Mouse (Mus musculus) liver, embryonic 13.5 days (tissue): ENCODE measurements around the gene Nmnat2. TPM values are rescaled to one million over a fixed set of nuclear protein-coding genes. Genes with fewer than 3 reads are reported as not detected.

Experiments
- ATAC-seq: fragments of 200-750 bp; cut with Nextera tagmentation; 2 replicates; pipeline ENCODE4 v1.8.0; 2017; ENCODE audit warnings: low read depth, mild to moderate bottlenecking, moderate number of reproducible peaks, moderate library complexity
- DNase-seq: peaks from one replicate; pipeline ENCODE4 v3.0.0; 2022
- H3K27ac ChIP-seq: fragments of 300-500 bp; sonication (generic); 2 replicates; pipeline ENCODE4 v1.5.1; 2015; ENCODE audit warnings: moderate library complexity, mild to moderate bottlenecking, inconsistent platforms
- H3K27me3 ChIP-seq: fragments of 300-500 bp; sonication (generic); 2 replicates; pipeline ENCODE4 v1.6.1; 2015; ENCODE audit warnings: mild to moderate bottlenecking, inconsistent platforms
- H3K36me3 ChIP-seq: fragments of 300-500 bp; sonication (generic); 2 replicates; pipeline ENCODE4 v1.6.1; 2015; ENCODE audit warnings: mild to moderate bottlenecking, inconsistent platforms
- H3K4me1 ChIP-seq: fragments of 300-500 bp; sonication (generic); replicated peaks from 2 replicates; pipeline ENCODE4 v1.6.1; 2015; ENCODE audit warnings: inconsistent platforms
- H3K4me2 ChIP-seq: fragments of 300-500 bp; sonication (generic); 2 replicates; pipeline ENCODE4 v1.6.1; 2015; ENCODE audit warnings: inconsistent platforms, mild to moderate bottlenecking, moderate library complexity
- H3K4me3 ChIP-seq: fragments of 300-500 bp; sonication (generic); replicated peaks from 2 replicates; pipeline ENCODE4 v1.5.1; 2015; ENCODE audit warnings: mild to moderate bottlenecking, inconsistent platforms
- H3K9ac ChIP-seq: fragments of 300-500 bp; sonication (generic); 2 replicates; pipeline ENCODE4 v1.6.1; 2015; ENCODE audit warnings: mild to moderate bottlenecking, inconsistent platforms
- H3K9me3 ChIP-seq: fragments of 300-500 bp; sonication (generic); replicated peaks from 2 replicates; pipeline ENCODE4 v1.6.1; 2016; ENCODE audit warnings: inconsistent platforms
- WGBS: fragments of 180-500 bp; shearing (Covaris S2); methylation state at CpG from one replicate; pipeline ENCODE4 v1.1.7; 2015; ENCODE audit not compliant: insufficient replicate concordance; 5-methylcytosine and 5-hydroxymethylcytosine counted together
- polyA plus RNA-seq: library from polyadenylated mRNA; unstranded; fragments of >200 nt; fragmentation: Nextera tagmentation; extraction: Ambion mirVana; gene quantifications from 2 replicates; pipeline ENCODE4 v1.2.1, GENCODE M21; 2015

The Nmnat2 gene
- polyA plus RNA-seq, 1 experiment from 2014 or later: 0.09 TPM

DNA sequence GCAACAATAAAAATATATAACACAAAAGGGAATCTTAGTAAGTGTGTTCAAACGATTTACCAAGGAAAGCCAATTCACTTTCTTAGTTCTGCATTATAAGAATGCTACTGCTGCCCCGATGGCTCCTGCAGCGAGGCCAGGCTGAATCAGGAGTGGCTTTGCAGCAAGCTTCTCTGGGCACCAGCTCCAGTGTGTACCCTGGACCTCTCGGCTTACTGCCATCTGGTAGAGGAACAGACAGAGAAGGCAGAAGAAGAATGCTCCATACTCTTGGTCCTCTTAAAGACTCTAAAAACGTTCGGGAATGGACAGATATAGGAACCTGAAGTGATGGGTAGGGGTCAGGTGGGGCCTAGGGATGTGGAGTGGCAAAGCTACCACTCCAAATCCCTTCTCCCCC is 53.0 kb downstream of the Nmnat2 start:
- DNase-seq (no peak), ATAC-seq (no peak)
- H3K4me3 ChIP-seq: no peak overlapping the region
- H3K36me3 ChIP-seq: no peaks in the 10 kb centered on the region
- no peaks in the 10 kb centered on the region for H3K27me3 ChIP-seq
- no peaks in the 10 kb centered on the region for H3K9me3 ChIP-seq
- H3K4me2 ChIP-seq: no peak overlapping the region
- H3K27ac ChIP-seq: no peak overlapping the region
- no peaks in the 10 kb centered on the region for H3K4me1 ChIP-seq
- no peak overlapping the region for H3K9ac ChIP-seq
- WGBS: 71% methylated on average over 6 of the region's 6 CpGs

DNA sequence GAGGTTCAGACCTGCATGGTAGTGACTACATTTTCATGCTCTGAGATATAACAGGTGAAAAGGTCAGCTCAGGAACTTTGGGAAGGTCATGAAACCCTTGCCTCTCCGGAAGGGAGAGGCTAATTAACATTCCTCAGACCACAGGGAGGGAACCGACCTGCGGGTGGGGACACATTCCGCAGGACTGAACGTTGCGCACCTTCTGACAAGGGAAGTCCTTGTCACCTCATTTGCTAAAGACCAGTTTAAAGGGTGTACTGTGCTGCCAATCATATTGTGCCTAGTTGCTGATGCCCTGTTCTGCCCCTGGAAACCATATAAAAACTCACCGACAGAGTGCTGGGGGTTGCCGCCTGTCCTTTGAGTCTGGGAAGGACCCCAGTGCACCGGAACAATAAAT is 54.5 kb downstream of the Nmnat2 start:
- H3K9me3 ChIP-seq: no peaks in the 10 kb centered on the region
- no peak overlapping the region for H3K4me2 ChIP-seq
- ATAC-seq: no peak
- DNase-seq: no peak
- 66% methylated on average over 9 of the region's 9 CpGs for WGBS
- no peak overlapping the region for H3K27ac ChIP-seq
- H3K4me1 ChIP-seq: no peaks in the 10 kb centered on the region
- H3K27me3 ChIP-seq: no peaks in the 10 kb centered on the region
- no peaks in the 10 kb centered on the region for H3K36me3 ChIP-seq
- no peak overlapping the region for H3K4me3 ChIP-seq
- no peak overlapping the region for H3K9ac ChIP-seq

DNA sequence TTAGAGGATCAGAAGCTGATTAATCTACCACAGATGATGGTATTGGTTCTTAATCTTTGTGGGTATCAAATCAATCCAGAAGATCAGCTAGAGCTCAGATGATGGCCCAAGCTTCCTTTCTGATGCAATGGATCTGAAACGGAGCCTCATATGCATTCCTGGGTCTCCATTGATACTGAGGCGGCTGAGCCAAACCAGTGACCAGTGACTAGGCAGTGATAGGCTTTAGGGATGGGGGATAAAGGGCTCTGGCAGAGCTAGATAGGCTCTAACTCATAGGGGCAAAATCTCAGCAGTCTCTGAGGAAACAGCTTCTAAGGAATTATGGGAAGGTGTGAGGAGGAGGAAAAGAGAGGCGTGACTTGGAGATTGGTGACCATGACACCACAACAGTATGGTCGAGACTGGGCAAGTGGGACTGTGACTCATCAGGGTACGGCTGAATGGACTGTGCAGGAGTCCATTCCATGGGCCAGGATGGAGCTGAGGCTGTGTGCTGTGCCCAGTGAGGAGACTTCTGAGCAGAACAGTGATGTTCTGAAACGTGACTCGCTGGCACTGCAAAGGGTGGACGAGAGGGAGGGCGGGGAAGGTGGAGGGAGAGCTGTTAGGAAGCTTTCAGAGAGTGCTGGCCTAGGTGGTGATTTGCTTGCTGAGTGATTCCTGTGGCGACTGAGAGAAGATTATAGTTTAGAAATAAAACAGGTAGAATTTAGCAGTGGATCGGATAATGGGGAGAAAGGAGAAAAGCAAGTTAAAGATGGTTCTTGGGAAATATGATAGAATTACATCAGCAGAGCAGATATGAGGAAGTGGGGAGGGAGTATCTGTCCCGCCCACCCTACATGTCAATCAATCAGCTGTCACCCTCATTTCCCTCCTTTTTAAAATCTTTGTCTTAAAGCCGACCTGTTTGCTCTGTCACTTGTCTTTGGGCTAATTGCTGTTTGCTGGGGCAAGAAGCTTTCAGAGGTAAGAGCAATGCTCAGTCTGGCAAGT is 55.9 kb downstream of the Nmnat2 start:
- Histone ChIP-seq H3K27ac (no peak overlapping the region), H3K9me3 (no peaks in the 10 kb centered on the region), H3K27me3 (no peaks in the 10 kb centered on the region), H3K4me1 (no peaks in the 10 kb centered on the region), H3K4me3 (no peak overlapping the region), H3K36me3 (no peaks in the 10 kb centered on the region), H3K4me2 (no peak overlapping the region), H3K9ac (no peak overlapping the region)
- DNase-seq: no peak
- 48% methylated on average over 13 of the region's 13 CpGs for WGBS
- ATAC-seq: no peak

DNA sequence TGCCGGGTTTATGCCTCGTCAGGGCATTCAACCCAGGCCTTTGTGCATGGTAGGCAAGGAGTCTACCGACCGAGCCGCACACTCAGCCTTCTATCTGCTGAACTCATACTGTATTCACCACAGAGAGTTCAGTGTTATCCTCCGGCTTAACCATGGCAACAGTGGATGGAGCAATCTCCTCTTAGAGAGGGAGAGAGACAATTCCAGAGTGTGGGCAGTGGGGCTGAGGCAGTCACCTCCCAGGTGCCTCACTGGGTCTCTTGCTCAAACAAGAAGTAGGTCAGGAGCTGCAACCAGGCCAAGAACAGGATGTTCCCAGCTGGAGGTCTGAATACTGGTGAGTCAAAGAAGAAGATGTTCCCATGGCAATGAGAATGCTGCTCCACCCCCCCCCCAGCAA is 56.8 kb downstream of the Nmnat2 start:
- H3K4me2 ChIP-seq: no peak overlapping the region
- no peaks in the 10 kb centered on the region for H3K4me1 ChIP-seq
- H3K9ac ChIP-seq: no peak overlapping the region
- no peak for ATAC-seq
- H3K9me3 ChIP-seq: no peaks in the 10 kb centered on the region
- no peak for DNase-seq
- no peak overlapping the region for H3K27ac ChIP-seq
- no peaks in the 10 kb centered on the region for H3K27me3 ChIP-seq
- H3K36me3 ChIP-seq: no peaks in the 10 kb centered on the region
- 80% methylated on average over 6 of the region's 6 CpGs for WGBS
- no peak overlapping the region for H3K4me3 ChIP-seq

DNA sequence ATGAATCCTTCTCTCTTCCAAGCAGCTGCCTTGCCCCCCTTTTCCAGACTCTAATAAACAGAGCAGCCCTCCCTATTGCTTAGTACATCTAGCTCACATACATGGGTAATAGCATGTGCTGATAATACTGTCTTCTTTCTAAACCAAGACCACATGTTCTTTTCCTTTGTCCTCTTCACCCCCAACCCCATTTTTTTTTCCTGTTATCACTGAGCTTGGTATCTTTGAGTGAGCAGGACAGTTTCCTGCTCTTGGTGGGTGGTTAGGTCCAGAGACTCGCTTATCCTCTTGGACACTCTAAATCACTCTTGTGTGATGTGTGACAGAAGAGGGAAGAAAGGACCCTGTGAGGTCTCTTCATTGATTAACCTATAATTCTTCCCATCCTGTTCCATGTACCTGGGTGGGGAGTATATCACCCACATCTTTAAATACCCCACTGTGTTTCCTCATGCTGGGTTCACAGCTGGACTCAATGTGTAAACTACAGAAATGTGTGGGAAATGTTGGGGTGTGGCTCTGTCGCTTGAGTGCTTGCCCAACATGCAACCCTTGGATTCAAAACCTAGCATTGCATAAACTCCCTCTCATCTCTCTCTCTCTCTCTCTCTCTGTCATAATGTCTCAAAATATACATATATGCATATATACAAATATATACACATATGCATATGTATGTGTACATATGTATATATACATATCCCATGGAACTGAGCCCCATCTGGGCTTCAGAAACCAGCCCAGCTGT is 58.9 kb downstream of the Nmnat2 start:
- peaks cover 6% of the 10 kb centered on the region; the same call in 1 of the 2 replicates for H3K4me1 ChIP-seq
- 29% methylated on average over 2 of the region's 2 CpGs for WGBS
- H3K36me3 ChIP-seq: no peaks in the 10 kb centered on the region
- no peak overlapping the region for H3K4me2 ChIP-seq
- no peak for ATAC-seq
- H3K27ac ChIP-seq: no peak overlapping the region
- H3K9me3 ChIP-seq: no peaks in the 10 kb centered on the region
- no peak overlapping the region for H3K9ac ChIP-seq
- no peak overlapping the region for H3K4me3 ChIP-seq
- H3K27me3 ChIP-seq: no peaks in the 10 kb centered on the region
- DNase-seq: no peak

DNA sequence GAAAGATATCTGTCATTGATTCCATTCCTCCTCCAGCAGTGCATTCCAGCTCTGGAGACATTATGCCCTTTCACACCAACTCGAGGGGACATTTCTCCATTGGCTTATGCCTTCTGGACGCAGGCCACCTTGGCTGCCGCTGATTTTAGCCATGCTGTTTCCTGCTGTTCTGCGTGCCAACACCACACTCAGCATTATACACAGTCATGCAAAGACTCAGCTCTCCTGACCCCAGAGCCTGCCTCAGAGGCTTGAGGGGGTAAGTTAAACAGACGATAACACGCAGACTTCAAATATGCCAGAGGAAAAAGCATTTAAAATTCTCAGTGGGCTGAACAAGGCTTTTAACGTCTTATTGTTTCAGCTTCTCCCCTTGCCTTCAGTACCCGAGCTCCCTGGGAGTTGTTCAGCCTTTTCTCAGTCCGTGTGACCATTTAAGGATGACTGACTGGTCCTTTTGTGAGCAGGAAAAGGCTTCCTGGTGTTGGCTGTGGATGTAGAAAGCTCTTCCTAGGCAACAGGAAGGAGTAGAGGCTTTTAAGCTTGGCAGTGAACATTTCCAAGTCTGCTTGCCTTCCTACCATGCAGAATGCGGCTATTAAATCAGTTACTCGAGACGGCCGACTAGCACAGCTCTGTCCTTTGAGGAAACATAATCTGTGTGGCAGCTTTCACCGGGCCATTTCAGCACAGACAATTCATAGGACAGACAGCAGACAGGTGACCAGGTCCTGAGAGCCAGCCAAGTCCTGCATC is 59.8 kb downstream of the Nmnat2 start:
- H3K9ac ChIP-seq: no peak overlapping the region
- H3K9me3 ChIP-seq: no peaks in the 10 kb centered on the region
- H3K4me1 ChIP-seq: peaks cover 6% of the 10 kb centered on the region; the same call in 1 of the 2 replicates
- 57% methylated on average over 14 of the region's 14 CpGs for WGBS
- no peak for DNase-seq
- H3K27ac ChIP-seq: no peak overlapping the region
- H3K27me3 ChIP-seq: no peaks in the 10 kb centered on the region
- no peak overlapping the region for H3K4me3 ChIP-seq
- ATAC-seq: no peak
- H3K4me2 ChIP-seq: no peak overlapping the region
- H3K36me3 ChIP-seq: no peaks in the 10 kb centered on the region

DNA sequence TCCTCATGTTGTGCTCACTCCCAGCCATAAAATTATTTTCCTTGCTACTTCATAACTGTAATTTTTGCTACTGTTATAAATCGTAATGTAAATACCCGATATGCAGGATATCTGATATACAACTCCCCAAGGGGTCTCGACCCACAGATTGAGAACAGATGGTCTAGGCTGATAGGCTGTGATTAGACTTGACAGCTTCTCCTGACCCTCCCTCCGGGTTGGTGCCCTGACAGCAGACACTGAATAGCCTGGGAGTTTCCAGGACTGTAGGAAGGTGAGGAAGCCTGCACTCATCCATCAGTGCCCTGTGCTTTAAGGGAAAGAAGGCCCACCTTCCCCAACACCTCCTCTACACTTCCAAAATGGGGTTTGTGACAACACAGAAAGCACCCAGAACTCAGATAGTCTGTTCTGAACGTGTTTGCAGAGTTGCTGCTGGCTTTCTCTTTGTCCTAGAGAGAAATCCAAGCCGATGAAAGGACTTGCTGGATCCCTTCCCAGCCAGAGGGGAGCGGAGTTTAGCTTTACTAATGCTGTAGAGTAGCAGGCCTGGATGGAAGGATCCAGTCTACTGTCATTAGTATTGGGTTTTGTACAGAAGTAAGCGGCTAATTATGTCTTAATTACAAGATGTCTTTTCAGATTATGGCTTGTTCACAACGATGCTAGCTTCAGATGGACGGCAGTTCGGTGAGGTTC is 61.8 kb downstream of the Nmnat2 start:
- no peak overlapping the region for H3K9ac ChIP-seq
- 55% methylated on average over 11 of the region's 11 CpGs for WGBS
- no peak overlapping the region for H3K27ac ChIP-seq

DNA sequence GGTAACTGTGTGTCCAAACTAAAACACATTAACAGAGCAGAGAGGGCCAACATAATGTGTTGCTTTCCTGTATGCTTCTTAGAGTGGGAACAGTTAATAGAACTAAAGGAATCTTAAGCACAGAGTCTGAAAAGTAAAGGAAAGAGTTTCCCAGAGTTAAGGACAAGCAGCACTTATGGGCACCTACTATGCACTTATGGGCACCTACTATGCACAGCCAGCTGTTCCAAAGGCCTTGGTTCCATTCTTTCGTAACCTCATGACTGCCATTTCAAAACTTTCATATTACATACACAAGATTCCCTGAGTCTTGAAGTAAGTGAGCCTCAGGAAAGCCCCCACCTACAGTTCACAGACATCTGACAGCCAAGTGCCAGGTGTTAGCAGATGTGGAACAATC is 64.3 kb downstream of the Nmnat2 start:
- Histone ChIP-seq H3K27ac (no peak overlapping the region), H3K4me1 (peaks cover 15% of the 10 kb centered on the region), H3K9ac (no peak overlapping the region), H3K4me3 (no peak overlapping the region), H3K36me3 (no peaks in the 10 kb centered on the region), H3K27me3 (no peaks in the 10 kb centered on the region), H3K9me3 (no peaks in the 10 kb centered on the region), H3K4me2 (no peak overlapping the region)
- DNase-seq: no peak
- ATAC-seq: no peak
- 81% methylated on average over 1 of the region's 1 CpGs for WGBS

More for the DNA sequence above, 61.8 kb downstream of the Nmnat2 start:
- Histone ChIP-seq H3K4me3 (no peak overlapping the region), H3K27me3 (no peaks in the 10 kb centered on the region), H3K36me3 (no peaks in the 10 kb centered on the region), H3K9me3 (no peaks in the 10 kb centered on the region), H3K4me2 (no peak overlapping the region), H3K4me1 (peaks cover 13% of the 10 kb centered on the region)
- DNase-seq: no peak
- ATAC-seq: no peak

DNA sequence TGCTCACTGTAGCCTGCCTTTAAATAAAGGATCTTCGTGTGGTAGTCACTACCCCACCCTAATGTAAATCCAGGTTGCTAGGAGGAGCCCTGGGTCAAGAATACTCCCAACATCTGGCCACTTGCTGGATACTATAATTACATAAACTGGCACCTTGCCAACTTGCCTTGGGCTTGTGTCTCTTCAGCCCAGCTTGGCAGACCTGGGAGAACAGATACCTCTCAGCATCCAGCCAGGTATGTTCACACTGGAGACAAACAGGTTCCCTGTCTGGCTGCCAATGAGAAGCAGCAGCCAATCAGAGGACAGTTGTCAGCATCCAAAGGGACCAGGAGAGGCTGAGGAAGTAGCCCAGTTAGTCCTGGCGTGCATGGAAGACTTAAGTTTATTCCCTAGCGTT is 64.8 kb downstream of the Nmnat2 start:
- Histone ChIP-seq H3K4me1 (peaks cover 20% of the 10 kb centered on the region), H3K27ac (no peak overlapping the region), H3K9ac (no peak overlapping the region), H3K9me3 (no peaks in the 10 kb centered on the region), H3K4me2 (no peak overlapping the region), H3K36me3 (no peaks in the 10 kb centered on the region), H3K27me3 (no peaks in the 10 kb centered on the region), H3K4me3 (no peak overlapping the region)
- no peak for DNase-seq
- WGBS: 56% methylated on average over 3 of the region's 3 CpGs
- no peak for ATAC-seq

DNA sequence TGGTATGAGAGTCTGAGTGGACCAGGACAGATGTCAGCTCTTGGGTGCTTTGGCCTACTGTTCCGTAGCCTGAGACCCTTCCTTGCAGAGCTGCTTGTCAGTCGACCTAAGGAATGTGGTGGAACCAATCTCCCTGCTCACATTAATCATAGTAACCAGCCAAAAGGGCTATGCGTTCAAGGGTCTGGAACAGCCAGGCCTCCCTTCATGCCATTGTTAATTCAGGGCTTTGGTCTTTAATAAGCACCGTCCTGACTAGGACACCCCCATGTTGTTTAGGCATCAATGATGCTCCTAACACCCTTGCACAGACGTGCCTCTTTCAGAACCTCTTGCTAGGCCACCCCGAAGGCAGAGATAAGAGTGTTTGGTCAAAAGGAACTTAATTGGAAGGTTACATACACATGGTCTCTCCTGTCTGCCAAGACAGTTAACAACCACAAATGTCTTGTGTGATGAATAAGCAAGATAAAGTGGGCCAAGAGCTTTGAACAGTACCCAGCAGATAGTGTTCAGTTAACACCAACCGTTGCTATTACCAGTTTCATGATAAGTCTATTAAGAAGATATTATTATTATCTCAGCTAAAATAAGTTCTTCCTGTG is 66.3 kb downstream of the Nmnat2 start:
- ATAC-seq: peak; percentile 87
- Histone ChIP-seq H3K4me2 (no peak overlapping the region), H3K27me3 (no peaks in the 10 kb centered on the region), H3K4me3 (no peak overlapping the region), H3K4me1 (peaks cover 29% of the 10 kb centered on the region), H3K27ac (peak overlapping the region; percentile 62), H3K9me3 (no peaks in the 10 kb centered on the region), H3K36me3 (no peaks in the 10 kb centered on the region), H3K9ac (no peak overlapping the region)
- peak; percentile 20 for DNase-seq
- 31% methylated on average over 7 of the region's 7 CpGs for WGBS
